Comparison of ENCODE assay signal across 7 mouse cellular contexts in genomic region chr7:73371587-73372321, GRCm38 (mm10). TPM values are rescaled to one million over a fixed set of nuclear protein-coding genes. Genes with fewer than 3 reads are reported as not detected.
DNase-seq lines count a peak whose midpoint lies in the region; ATAC-seq and TF ChIP-seq lines count a peak whose summit lies in the region.

No protein-coding gene starts in this region.

- no peak for TF ChIP-seq CTCF in CH12.LX (conservative IDR thresholded peaks at IDR 0.05 in 1 of 2, IDR thresholded peaks at IDR 0.05 in 1 of 2; ENCODE audit: low read depth in 2 of 2, low read length in 2 of 2)

- H3K4me2 ChIP-seq in CH12.LX (ENCODE audit: insufficient read depth, low read depth, poor library complexity, severe bottlenecking) = peak overlapping the region; percentile 54
- peak overlapping the region; percentile 40 for H3K4me2 ChIP-seq in liver, embryonic 12.5 days

- WGBS in liver, embryonic 12.5 days (ENCODE audit: insufficient replicate concordance) = 25% methylated on average over 10 of the region's 10 CpGs

- DNase-seq in CH12.LX (ENCODE audit: extremely low read depth) (no peak), ES-E14 (ENCODE audit: low read depth, low spot score) (peak; percentile 22)
- peak; percentile 77 for DNase-seq in gastrocnemius, postnatal 25 days
- DNase-seq in retina, postnatal 1 day = no peak
- no peak for DNase-seq in cerebellum, postnatal 10 days
- DNase-seq in ovary, postnatal 36 days (ENCODE audit: low spot score) = no peak

- in situ Hi-C loops in CH12.LX (cut with MboI; ENCODE audit: low pct_ligation_motif_present, low pct_unique_long_range_greater_than_20kb, low sequenced_read_pairs) (no loop called here), ES-E14 (cut with MboI; ENCODE audit: low sequenced_read_pairs in 2 of 2, unreplicated experiment in 2 of 2) (no loop called here)

- H3K9ac ChIP-seq in CH12.LX (ENCODE audit: insufficient read depth, low read depth) (no peak overlapping the region; the same call in 1 of the 2 replicates), ES-E14 (ENCODE audit: insufficient read depth, low read depth, low read length, poor library complexity, severe bottlenecking) (no peak overlapping the region; the same call in 1 of the 2 replicates)
- H3K9ac ChIP-seq in liver, embryonic 12.5 days = no peak overlapping the region

- dilution Hi-C loops in CH12.LX (cut with MboI; ENCODE audit: extremely low pct_ligation_motif_present, extremely low pct_unique_long_range_greater_than_20kb, low sequenced_read_pairs) = no loop called here

- ATAC-seq in liver, embryonic 12.5 days = no peak

- H3K9me3 ChIP-seq in CH12.LX (replicated peaks; ENCODE audit: low read length) (peaks cover 7% of the 10 kb centered on the region), ES-E14 (ENCODE audit: control insufficient read depth, insufficient read depth, low read depth, low read length) (no peaks in the 10 kb centered on the region)
- H3K9me3 ChIP-seq in liver, embryonic 12.5 days (replicated peaks) = no peaks in the 10 kb centered on the region

- no peaks in the 10 kb centered on the region for H3K79me2 ChIP-seq in CH12.LX (replicated peaks; ENCODE audit: control insufficient read depth, extremely low read depth, insufficient read depth, poor library complexity, severe bottlenecking)

- no peak for TF ChIP-seq EP300 in CH12.LX (IDR thresholded peaks at IDR 0.05; ENCODE audit: low read length)

- H3K4me3 ChIP-seq in CH12.LX (replicated peaks in 1 of 3; ENCODE audit: low read depth in 2 of 3, low read length in 2 of 3, poor library complexity in 1 of 3) (no peak overlapping the region), ES-E14 (ENCODE audit: insufficient read depth in 1 of 2, low read depth in 1 of 2, low read length in 2 of 2, poor library complexity in 1 of 2, severe bottlenecking in 1 of 2) (peak overlapping the region in 1 of 2 experiments; percentile 35; a peak in 2 of 4 replicates)
- H3K4me3 ChIP-seq in liver, embryonic 12.5 days = no peak overlapping the region

- H3K27me3 ChIP-seq in CH12.LX (replicated peaks) = peaks cover 7% of the 10 kb centered on the region
- peaks cover 69% of the 10 kb centered on the region for H3K27me3 ChIP-seq in liver, embryonic 12.5 days (replicated peaks)

- TF ChIP-seq POLR2A in CH12.LX (IDR thresholded peaks at IDR 0.05; ENCODE audit: low read depth, low read length) = no peak

- H3K4me1 ChIP-seq in CH12.LX (ENCODE audit: control insufficient read depth in 1 of 2, insufficient read depth in 2 of 2) (peaks cover 0 to 3% of the 10 kb centered on the region in 2 experiments; a peak in 1 of 4 replicates), ES-E14 (ENCODE audit: control insufficient read depth in 2 of 2, insufficient read depth in 2 of 2, low read length in 2 of 2, poor library complexity in 1 of 2) (peaks cover 3 to 10% of the 10 kb centered on the region in 2 experiments; a peak in 2 of 4 replicates)
- H3K4me1 ChIP-seq in liver, embryonic 12.5 days = peaks cover 14% of the 10 kb centered on the region

- no peaks in the 10 kb centered on the region for H3K36me3 ChIP-seq in CH12.LX (replicated peaks in 1 of 2; ENCODE audit: control insufficient read depth in 1 of 2, insufficient read depth in 1 of 2, low read length in 1 of 2)
- H3K36me3 ChIP-seq in ES-E14 (ENCODE audit: control insufficient read depth, insufficient read depth, low read length, poor library complexity, severe bottlenecking) = no peaks in the 10 kb centered on the region
- no peaks in the 10 kb centered on the region for H3K36me3 ChIP-seq in liver, embryonic 12.5 days

- H3K27ac ChIP-seq in CH12.LX (ENCODE audit: insufficient read depth, low read depth) (no peak overlapping the region), ES-E14 (ENCODE audit: insufficient read depth, low read depth, low read length, poor library complexity, severe bottlenecking) (no peak overlapping the region; the same call in 1 of the 2 replicates)
- no peak overlapping the region for H3K27ac ChIP-seq in liver, embryonic 12.5 days

- TF ChIP-seq RAD21 in CH12.LX (IDR thresholded peaks at IDR 0.05; ENCODE audit: low read depth, low read length) = no peak

TF ChIP-seq in CH12.LX, 34 proteins besides CTCF, POLR2A, EP300 and RAD21:
- no peak for TF ChIP-seq UBTF (IDR thresholded peaks at IDR 0.05; ENCODE audit: low read depth, low read length)
- TF ChIP-seq SMC3 (IDR thresholded peaks at IDR 0.05; ENCODE audit: low read depth, low read length) = no peak
- no peak for TF ChIP-seq TCF12 (IDR thresholded peaks at IDR 0.05; ENCODE audit: low read depth, low read length)
- no peak for TF ChIP-seq MYC (IDR thresholded peaks at IDR 0.05; ENCODE audit: low read depth, low read length)

TF ChIP-seq in ES-E14, 5 proteins besides CTCF, POLR2A, EP300 and RAD21:
- no peak for TF ChIP-seq HCFC1 (IDR thresholded peaks at IDR 0.05; ENCODE audit: borderline replicate concordance, insufficient read depth, low read length)
- TF ChIP-seq ZC3H11A (IDR thresholded peaks at IDR 0.05; ENCODE audit: borderline replicate concordance, low read depth, low read length) = no peak
- TF ChIP-seq ZNF384 (IDR thresholded peaks at IDR 0.05; ENCODE audit: low read depth, low read length) = no peak
- no peak for TF ChIP-seq CHD2 (IDR thresholded peaks at IDR 0.05; ENCODE audit: low read depth, low read length)
- no peak for TF ChIP-seq MAFK (IDR thresholded peaks at IDR 0.05; ENCODE audit: insufficient read depth, low read depth, low read length)

RNA-seq across cellular contexts. Expression of gene Rgma, which starts 3.6 kb away (rescaled TPM):
- 0.04 TPM in 1 of 2 replicates, not detected in the other for total RNA-seq in CH12.LX (2012; rRNA removed)
- total RNA-seq in CH12.LX (2014; rRNA removed) = not detected in 2 replicates
- polyA plus RNA-seq in CH12.LX (2012; ENCODE audit: insufficient read length, low read depth) = 0.07 TPM in 1 of 2 replicates, not detected in the other
- total RNA-seq in ES-E14 (2012; rRNA removed) = 2.4 and 3.7 TPM in 2 replicates
- 10 to 100 TPM; 39.1 to 54.7 TPM for total RNA-seq in gastrocnemius, postnatal 25 days (2021)
- polyA plus RNA-seq in liver, embryonic 12.5 days (2016; fragmentation: Nextera tagmentation; extraction: Ambion mirVana) = 0.55 and 0.89 TPM in 2 replicates

Comparison
In these comparisons a context has a peak if more than half of its experiments do, and no peak if none do; other contexts are left out.
1. DNase-seq: peak in ES-E14 (single experiment) and gastrocnemius, postnatal 25 days (single experiment); none in CH12.LX (single experiment), retina, postnatal 1 day (single experiment), cerebellum, postnatal 10 days (0 of 2) and ovary, postnatal 36 days (single experiment).